ENCODE assay signal across 11 mouse cellular contexts in genomic region chrX:7604004-7604403, GRCm38 (mm10). TPM values are rescaled to one million over a fixed set of nuclear protein-coding genes. Genes with fewer than 3 reads are reported as not detected.
DNase-seq lines count a peak whose midpoint lies in the region; ATAC-seq and TF ChIP-seq lines count a peak whose summit lies in the region.
"Had no signal": no experiment of that assay in that cellular context is flagged by ENCODE, and none has a peak within 500 bp of the region (broad histone marks: within the 10 kb centered on the region; RNA-seq: fewer than 3 reads in every experiment).

No protein-coding gene starts in this region.

- H3K36me3 ChIP-seq in kidney, embryonic 15.5 days = peaks cover 18% of the 10 kb centered on the region; the same call in 1 of the 2 replicates
- 0 out of 2 replicates have a peak, but pooled peaks cover 3% of the 10 kb centered on the region for H3K36me3 ChIP-seq in forebrain, postnatal 0 days (ENCODE audit: insufficient read depth)
- peaks cover 47% of the 10 kb centered on the region for H3K36me3 ChIP-seq in megakaryocyte, embryonic 14.5 days (replicated peaks; ENCODE audit: low read length)
- H3K36me3 ChIP-seq: neural tube, embryonic 12.5 days had no signal

- no peak for DNase-seq in kidney, adult 8-10 months
- no peak for DNase-seq in forebrain, postnatal 0 days
- DNase-seq in urinary bladder, adult 2 months (ENCODE audit: low spot score) = no peak
- DNase-seq in adrenal gland, adult 2 months = no peak
- DNase-seq: heart, postnatal 36 days; right cerebral cortex, postnatal 4 days had no signal

- H3K27me3 ChIP-seq in kidney, embryonic 15.5 days = no peaks in the 10 kb centered on the region; the same call in 1 of the 2 replicates
- H3K27me3 ChIP-seq in forebrain, postnatal 0 days (ENCODE audit: insufficient read depth, low read length) = no peaks in the 10 kb centered on the region
- H3K27me3 ChIP-seq in megakaryocyte, embryonic 14.5 days (replicated peaks) = peaks cover 15% of the 10 kb centered on the region
- H3K27me3 ChIP-seq: neural tube, embryonic 12.5 days had no signal

- 0 out of 2 replicates have a peak, but pooled peaks cover 6% of the 10 kb centered on the region for H3K4me1 ChIP-seq in kidney, embryonic 15.5 days
- no peaks in the 10 kb centered on the region for H3K4me1 ChIP-seq in forebrain, postnatal 0 days (ENCODE audit: insufficient read depth)
- H3K4me1 ChIP-seq in megakaryocyte, embryonic 14.5 days = peaks cover 17% of the 10 kb centered on the region

- H3K4me2 ChIP-seq in kidney, embryonic 15.5 days = peak overlapping the region; percentile 58
- 0 out of 2 replicates have a peak overlapping the region, but pooled peaks have one; percentile 48 for H3K4me2 ChIP-seq in forebrain, postnatal 0 days (ENCODE audit: low read depth)

- 91% methylated on average over 7 of the region's 7 CpGs for WGBS in kidney, embryonic 15.5 days
- WGBS in forebrain, postnatal 0 days = 90% methylated on average over 7 of the region's 7 CpGs

- H3K4me3 ChIP-seq in kidney, embryonic 15.5 days (replicated peaks) = peak overlapping the region; percentile 52; the same call in 1 of the 2 replicates
- no peak overlapping the region for H3K4me3 ChIP-seq in forebrain, postnatal 0 days (ENCODE audit: low read depth, low read length)
- H3K4me3 ChIP-seq in megakaryocyte, embryonic 14.5 days (replicated peaks) = peak overlapping the region; percentile 93

- no peaks in the 10 kb centered on the region for H3K9me3 ChIP-seq in kidney, embryonic 15.5 days (replicated peaks)
- no peaks in the 10 kb centered on the region for H3K9me3 ChIP-seq in forebrain, postnatal 0 days (ENCODE audit: low read length)
- no peaks in the 10 kb centered on the region for H3K9me3 ChIP-seq in megakaryocyte, embryonic 14.5 days
- H3K9me3 ChIP-seq: neural tube, embryonic 12.5 days had no signal

- H3K9ac ChIP-seq in kidney, embryonic 15.5 days = no peak overlapping the region
- no peak overlapping the region for H3K9ac ChIP-seq in forebrain, postnatal 0 days

- TF ChIP-seq CTCF in forebrain, postnatal 0 days (IDR thresholded peaks at IDR 0.05; ENCODE audit: low read depth) = no peak

- no peak for ATAC-seq in kidney, embryonic 15.5 days (replicated peaks; ENCODE audit: low FRiP score)
- ATAC-seq in common myeloid progenitor, adult 5-6 weeks (replicated peaks; ENCODE audit: low read depth, poor library complexity, severe bottlenecking) = peak; percentile 66
- ATAC-seq in forebrain, postnatal 0 days = no peak

- H3K27ac ChIP-seq in kidney, embryonic 15.5 days = no peak overlapping the region
- H3K27ac ChIP-seq in forebrain, postnatal 0 days (ENCODE audit: low read depth, low read length) = no peak overlapping the region
- H3K27ac ChIP-seq: neural tube, embryonic 12.5 days had no signal

RNA-seq across cellular contexts. Expression of gene Ccdc22, which starts 1.3 kb away (rescaled TPM):
- polyA plus RNA-seq in kidney, embryonic 15.5 days (2015; fragmentation: Nextera tagmentation; extraction: Ambion mirVana) = 29.9 and 30.5 TPM in 2 replicates
- total RNA-seq in common myeloid progenitor, adult 5-6 weeks (2017) = 31.2 and 36.4 TPM in 2 replicates
- total RNA-seq in forebrain, postnatal 0 days (2014; rRNA removed) = 36.4 and 36.7 TPM in 2 replicates
- polyA plus RNA-seq in forebrain, postnatal 0 days (2015; fragmentation: Nextera tagmentation; extraction: Ambion mirVana) = 25.8 and 27.5 TPM in 2 replicates
- polyA plus RNA-seq in megakaryocyte, embryonic 14.5 days (2012; ENCODE audit: insufficient read depth, low replicate concordance) = 19.9 and 25.1 TPM in 2 replicates
- polyA plus RNA-seq in urinary bladder, adult 2 months (2012; rRNA removed) = 12.0 and 12.5 TPM in 2 replicates
- total RNA-seq in adrenal gland, adult 2 months (2021) = 10 to 100 TPM; 21.3 to 22.4 TPM
- 21.6 and 24.0 TPM in 2 replicates for polyA plus RNA-seq in adrenal gland, adult 2 months (2012; rRNA removed)

RNA-seq across cellular contexts. Expression of gene Cacna1f, which starts 2.9 kb away (rescaled TPM):
- 0.04 TPM in 1 of 2 replicates, not detected in the other for polyA plus RNA-seq in kidney, embryonic 15.5 days (2015; fragmentation: Nextera tagmentation; extraction: Ambion mirVana)
- total RNA-seq in common myeloid progenitor, adult 5-6 weeks (2017) = 0.05 TPM in 1 of 2 replicates, not detected in the other
- total RNA-seq in forebrain, postnatal 0 days (2014; rRNA removed) = 0.10 and 0.23 TPM in 2 replicates
- polyA plus RNA-seq in forebrain, postnatal 0 days (2015; fragmentation: Nextera tagmentation; extraction: Ambion mirVana) = 0.06 and 0.10 TPM in 2 replicates
- polyA plus RNA-seq in megakaryocyte, embryonic 14.5 days (2012; ENCODE audit: insufficient read depth, low replicate concordance) = 0.03 TPM in 1 of 2 replicates, not detected in the other
- polyA plus RNA-seq in urinary bladder, adult 2 months (2012; rRNA removed) = 0.01 TPM in 2 replicates
- under 1 TPM in 1 of 2 experiments, not detected in 1; 0.07 TPM for total RNA-seq in adrenal gland, adult 2 months (2021)
- 0.06 TPM in 1 of 2 replicates, not detected in the other for polyA plus RNA-seq in adrenal gland, adult 2 months (2012; rRNA removed)
- total RNA-seq: heart, postnatal 36 days had no signal
- polyA plus RNA-seq: neural tube, embryonic 12.5 days had no signal

RNA-seq across cellular contexts. Expression of gene Ppp1r3f, which starts 29.9 kb away (rescaled TPM):
- 2.0 TPM in 2 replicates for polyA plus RNA-seq in kidney, embryonic 15.5 days (2015; fragmentation: Nextera tagmentation; extraction: Ambion mirVana)
- 0.82 and 1.0 TPM in 2 replicates for total RNA-seq in common myeloid progenitor, adult 5-6 weeks (2017)
- 15.5 and 23.7 TPM in 2 replicates for total RNA-seq in forebrain, postnatal 0 days (2014; rRNA removed)
- polyA plus RNA-seq in forebrain, postnatal 0 days (2015; fragmentation: Nextera tagmentation; extraction: Ambion mirVana) = 4.6 and 7.3 TPM in 2 replicates
- 0.54 and 1.3 TPM in 2 replicates for polyA plus RNA-seq in megakaryocyte, embryonic 14.5 days (2012; ENCODE audit: insufficient read depth, low replicate concordance)
- 3.5 and 3.7 TPM in 2 replicates for polyA plus RNA-seq in urinary bladder, adult 2 months (2012; rRNA removed)
- 1 to 10 TPM; 2.6 to 4.5 TPM for total RNA-seq in adrenal gland, adult 2 months (2021)
- polyA plus RNA-seq in adrenal gland, adult 2 months (2012; rRNA removed) = 5.0 and 6.2 TPM in 2 replicates

RNA-seq across cellular contexts. Expression of gene Foxp3, which starts 30.6 kb away (rescaled TPM):
- not detected in 2 replicates for polyA plus RNA-seq in kidney, embryonic 15.5 days (2015; fragmentation: Nextera tagmentation; extraction: Ambion mirVana)
- 0.05 TPM in 1 of 2 replicates, not detected in the other for total RNA-seq in common myeloid progenitor, adult 5-6 weeks (2017)
- total RNA-seq in forebrain, postnatal 0 days (2014; rRNA removed) = 0.23 TPM in 1 of 2 replicates, not detected in the other
- 0.11 and 0.23 TPM in 2 replicates for polyA plus RNA-seq in forebrain, postnatal 0 days (2015; fragmentation: Nextera tagmentation; extraction: Ambion mirVana)
- polyA plus RNA-seq in megakaryocyte, embryonic 14.5 days (2012; ENCODE audit: insufficient read depth, low replicate concordance) = 3.1 TPM in 1 of 2 replicates, not detected in the other
- polyA plus RNA-seq in urinary bladder, adult 2 months (2012; rRNA removed) = 0.08 and 0.21 TPM in 2 replicates
- total RNA-seq in adrenal gland, adult 2 months (2021) = not detected
- 0.06 and 0.18 TPM in 2 replicates for polyA plus RNA-seq in adrenal gland, adult 2 months (2012; rRNA removed)
- total RNA-seq: heart, postnatal 36 days; left cerebral cortex, postnatal 36 days had no signal

RNA-seq across cellular contexts. Expression of gene Syp, which starts 34.3 kb away (rescaled TPM):
- polyA plus RNA-seq in kidney, embryonic 15.5 days (2015; fragmentation: Nextera tagmentation; extraction: Ambion mirVana) = 2.2 and 5.5 TPM in 2 replicates
- total RNA-seq in common myeloid progenitor, adult 5-6 weeks (2017) = 1.6 TPM in 1 of 2 replicates, not detected in the other
- 321 and 330 TPM in 2 replicates for total RNA-seq in forebrain, postnatal 0 days (2014; rRNA removed)
- polyA plus RNA-seq in forebrain, postnatal 0 days (2015; fragmentation: Nextera tagmentation; extraction: Ambion mirVana) = 190 and 242 TPM in 2 replicates
- 1.4 TPM in 1 of 2 replicates, not detected in the other for polyA plus RNA-seq in megakaryocyte, embryonic 14.5 days (2012; ENCODE audit: insufficient read depth, low replicate concordance)
- polyA plus RNA-seq in urinary bladder, adult 2 months (2012; rRNA removed) = 3.6 and 4.0 TPM in 2 replicates
- 10 to 100 TPM; 34.3 to 81.7 TPM for total RNA-seq in adrenal gland, adult 2 months (2021)
- polyA plus RNA-seq in adrenal gland, adult 2 months (2012; rRNA removed) = 20.4 and 21.6 TPM in 2 replicates
